Mouse (Mus musculus) layer of hippocampus, adult 2 months (tissue): ENCODE measurements around the gene Lst1. TPM values are rescaled to one million over a fixed set of nuclear protein-coding genes. Genes with fewer than 3 reads are reported as not detected.

Experiments
- DNase-seq, 2 experiments: peaks; one replicate each; pipeline ENCODE4 v3.0.0; 2022; ENCODE audit warnings: low spot score in 2 of 2
- H3K27ac ChIP-seq: fragments of 200-600 bp; 2 replicates; pipeline ENCODE4 v1.8.1; 2022
- H3K4me3 ChIP-seq: fragments of 200-600 bp; 2 replicates; pipeline ENCODE4 v1.8.1; 2022; ENCODE audit warnings: mild to moderate bottlenecking
- CTCF ChIP-seq: fragments of 200-600 bp; conservative IDR thresholded peaks from 2 replicates; pipeline ENCODE4 v1.8.1; 2022; ENCODE audit warnings: antibody characterized with exemption, mild to moderate bottlenecking, moderate library complexity
- total RNA-seq, 2 experiments: library from RNA; stranded (reverse); gene quantifications; 2 replicates each; pipeline ENCODE4 v1.2.3; 2021

Gene Lst1
- total RNA-seq, 2 experiments from 2014 or later, result 6.2 to 8.6 TPM

DNA sequence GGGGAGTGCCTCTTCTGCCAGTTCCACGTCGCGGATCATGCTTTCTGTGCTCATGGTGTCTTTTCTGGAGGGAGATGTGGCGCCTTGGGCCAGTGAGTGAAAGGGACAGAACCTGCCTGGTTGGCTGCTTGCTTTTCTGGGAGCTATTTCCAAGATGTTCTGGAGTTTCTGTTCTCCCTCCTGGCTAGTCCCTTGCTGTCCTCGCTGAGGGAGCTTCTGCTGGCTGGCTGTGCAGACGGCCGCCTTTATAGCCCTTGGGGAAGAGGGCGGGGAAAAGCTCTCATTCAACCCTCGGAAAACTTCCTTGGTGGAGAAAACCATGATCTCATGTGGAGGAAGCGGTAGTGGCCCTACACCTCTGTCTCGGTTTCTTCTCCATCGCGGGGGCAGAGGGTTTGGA lies 13.5 kb upstream of the Lst1 start, which contains the start of gene Tnf:
TSS of gene Tnf (minus strand) at position 221 of the 400 bp plus-strand sequence.
- H3K27ac ChIP-seq, result no peak within 1 kb of the TSS
- no peak for DNase-seq
- no peak within 1 kb of the TSS for H3K4me3 ChIP-seq
- TF ChIP-seq CTCF, result no peak

DNA sequence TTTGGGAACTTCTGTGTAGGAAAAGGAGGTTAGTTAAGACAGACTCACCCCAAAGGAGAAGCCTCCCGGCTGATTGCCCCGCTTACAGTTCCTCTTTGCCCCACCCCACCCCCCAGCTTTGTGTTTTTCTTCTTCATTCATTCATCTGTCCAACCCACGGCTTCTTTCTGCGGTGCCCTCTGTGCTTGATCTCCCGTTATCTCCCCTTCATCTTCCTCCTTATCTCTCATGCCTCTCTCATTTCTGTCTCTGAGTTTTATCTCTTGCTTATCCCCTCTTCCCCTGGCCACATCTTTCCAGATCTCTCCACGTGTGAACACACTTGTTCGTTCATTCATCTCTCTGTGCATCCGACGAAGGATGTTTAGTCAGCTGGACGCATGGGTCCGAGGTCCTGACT lies 12.9 kb upstream of the Lst1 start:
- no peak overlapping the region for H3K4me3 ChIP-seq
- DNase-seq, result no peak
- H3K27ac ChIP-seq, result no peak overlapping the region
- TF ChIP-seq CTCF, result no peak

DNA sequence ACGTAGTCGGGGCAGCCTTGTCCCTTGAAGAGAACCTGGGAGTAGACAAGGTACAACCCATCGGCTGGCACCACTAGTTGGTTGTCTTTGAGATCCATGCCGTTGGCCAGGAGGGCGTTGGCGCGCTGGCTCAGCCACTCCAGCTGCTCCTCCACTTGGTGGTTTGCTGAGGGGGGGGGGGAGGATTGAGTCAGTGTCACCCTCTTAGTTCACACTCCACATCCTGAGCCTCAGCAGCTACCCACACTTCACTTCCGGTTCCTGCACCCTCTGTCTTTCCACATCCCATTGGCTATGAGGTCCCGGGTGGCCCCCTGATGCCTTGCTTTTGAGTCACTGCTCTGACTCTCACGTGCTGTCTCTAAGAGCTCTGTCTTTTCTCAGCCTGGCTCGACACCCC lies 12.2 kb upstream of the Lst1 start:
- Histone ChIP-seq H3K4me3 (no peak overlapping the region), H3K27ac (no peak overlapping the region)
- no peak for TF ChIP-seq CTCF
- DNase-seq, result no peak

DNA sequence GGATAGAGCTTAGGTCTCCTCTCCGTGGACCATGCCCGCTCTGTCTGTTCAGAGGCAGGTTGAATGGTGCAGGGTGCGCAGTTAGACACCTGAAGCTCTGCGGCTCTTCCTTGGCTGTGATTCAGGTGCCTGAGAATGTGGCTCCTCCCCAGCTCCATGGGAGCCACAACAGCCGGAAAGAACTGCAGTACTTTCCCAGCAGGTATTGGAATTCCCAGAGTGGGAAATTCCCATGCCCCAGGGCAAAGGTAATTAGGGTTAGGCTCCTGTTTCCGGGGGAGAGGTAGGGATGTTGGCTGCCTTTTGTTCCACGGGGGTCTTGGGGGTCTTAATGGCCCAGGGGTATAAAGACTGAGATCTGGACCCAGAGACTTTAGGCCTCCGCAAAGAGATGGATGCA lies 10.7 kb upstream of the Lst1 start:
- Histone ChIP-seq H3K27ac (no peak overlapping the region), H3K4me3 (no peak overlapping the region)
- no peak for DNase-seq
- TF ChIP-seq CTCF, result no peak

DNA sequence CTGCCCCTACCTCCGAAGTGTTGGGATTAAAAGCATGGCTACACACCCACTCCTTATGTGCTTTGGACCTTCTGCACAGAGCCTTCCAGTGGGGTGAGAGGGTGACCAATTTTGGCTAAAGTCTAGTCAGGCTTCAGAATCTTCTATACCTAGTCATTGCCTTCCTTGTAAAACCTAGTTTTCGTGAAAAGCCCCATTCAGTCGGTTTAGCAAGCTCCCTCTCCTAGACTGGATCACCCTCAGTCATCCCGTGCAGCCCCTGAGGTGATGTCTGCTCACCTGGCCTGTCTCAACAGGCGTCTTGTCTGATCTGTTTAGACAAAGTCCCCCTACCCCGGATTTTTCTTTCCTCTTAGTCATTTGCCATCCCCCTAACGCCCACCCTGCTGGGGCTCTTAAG lies 9.8 kb upstream of the Lst1 start:
- Histone ChIP-seq H3K27ac (no peak overlapping the region), H3K4me3 (no peak overlapping the region)
- TF ChIP-seq CTCF, result no peak
- DNase-seq, result no peak

DNA sequence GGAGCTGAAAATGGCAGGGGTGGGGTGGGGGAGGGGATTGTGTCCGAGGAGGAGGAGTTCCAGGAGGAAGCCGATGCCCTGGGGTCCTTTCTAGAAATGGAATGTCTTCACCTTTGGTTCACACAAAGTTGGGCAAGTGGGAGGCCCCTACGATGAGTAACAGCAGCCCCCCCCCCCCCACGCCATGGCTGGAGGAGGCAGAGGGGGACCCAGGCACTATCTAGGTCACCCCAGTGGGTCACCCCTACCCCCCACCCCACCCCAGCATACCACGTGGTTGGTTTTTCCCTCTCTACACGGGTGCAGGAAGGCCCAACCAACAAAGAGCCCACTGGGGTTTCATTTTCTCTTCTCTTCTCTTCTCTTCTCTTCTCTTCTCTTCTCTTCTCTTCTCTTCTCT lies 8.9 kb upstream of the Lst1 start:
- no peak for TF ChIP-seq CTCF
- Histone ChIP-seq H3K4me3 (no peak overlapping the region), H3K27ac (no peak overlapping the region)
- no peak for DNase-seq

DNA sequence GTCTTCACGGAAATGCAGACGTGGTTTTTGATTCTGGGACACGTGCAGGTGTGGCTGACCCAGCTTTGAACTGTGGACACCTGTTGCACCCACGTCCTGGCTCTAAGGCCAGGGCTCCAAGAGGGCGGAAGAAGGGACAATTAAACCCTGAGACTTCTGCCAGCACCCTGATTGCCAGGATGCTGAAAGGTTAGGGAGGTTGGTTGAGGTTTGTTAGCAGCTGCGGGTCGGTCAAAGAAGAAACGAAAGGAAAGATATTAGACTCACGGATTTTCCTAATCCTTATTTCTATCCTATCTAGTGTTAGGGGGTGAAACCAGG lies 8.0 kb upstream of the Lst1 start:
- peak overlapping the region; percentile 50 for H3K4me3 ChIP-seq
- DNase-seq, result no peak
- no peak for TF ChIP-seq CTCF
- H3K27ac ChIP-seq, result no peak overlapping the region

DNA sequence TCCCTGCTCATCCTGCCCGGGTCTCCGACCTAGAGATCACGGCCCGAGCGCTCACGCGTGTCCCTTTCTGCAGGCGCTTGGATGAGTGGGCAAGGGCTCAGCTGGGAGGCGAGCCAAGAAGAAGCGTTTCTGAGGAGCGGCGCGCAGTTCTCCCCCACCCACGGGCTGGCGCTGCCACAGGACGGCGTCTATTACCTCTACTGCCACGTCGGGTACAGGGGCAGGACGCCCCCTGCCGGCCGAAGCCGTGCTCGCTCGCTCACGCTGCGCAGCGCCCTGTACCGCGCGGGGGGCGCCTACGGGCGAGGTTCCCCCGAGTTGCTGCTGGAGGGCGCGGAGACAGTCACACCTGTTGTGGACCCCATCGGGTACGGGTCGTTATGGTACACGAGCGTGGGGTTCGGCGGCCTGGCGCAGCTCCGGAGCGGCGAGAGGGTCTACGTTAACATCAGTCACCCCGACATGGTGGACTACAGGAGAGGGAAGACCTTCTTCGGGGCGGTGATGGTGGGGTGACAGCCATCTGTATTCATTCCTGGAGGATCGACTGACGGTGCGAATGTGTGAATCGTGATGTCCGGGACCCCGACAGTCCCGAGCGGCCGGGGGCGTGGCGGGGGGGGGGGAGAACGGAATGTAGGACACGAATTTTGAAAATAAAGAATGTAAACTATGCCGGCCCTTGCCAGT lies 7.5 kb upstream of the Lst1 start:
- no peak overlapping the region for H3K27ac ChIP-seq
- DNase-seq, result peak; percentile 50 to 73
- TF ChIP-seq CTCF, result peak; percentile 98
- H3K4me3 ChIP-seq, result peak overlapping the region; percentile 50

DNA sequence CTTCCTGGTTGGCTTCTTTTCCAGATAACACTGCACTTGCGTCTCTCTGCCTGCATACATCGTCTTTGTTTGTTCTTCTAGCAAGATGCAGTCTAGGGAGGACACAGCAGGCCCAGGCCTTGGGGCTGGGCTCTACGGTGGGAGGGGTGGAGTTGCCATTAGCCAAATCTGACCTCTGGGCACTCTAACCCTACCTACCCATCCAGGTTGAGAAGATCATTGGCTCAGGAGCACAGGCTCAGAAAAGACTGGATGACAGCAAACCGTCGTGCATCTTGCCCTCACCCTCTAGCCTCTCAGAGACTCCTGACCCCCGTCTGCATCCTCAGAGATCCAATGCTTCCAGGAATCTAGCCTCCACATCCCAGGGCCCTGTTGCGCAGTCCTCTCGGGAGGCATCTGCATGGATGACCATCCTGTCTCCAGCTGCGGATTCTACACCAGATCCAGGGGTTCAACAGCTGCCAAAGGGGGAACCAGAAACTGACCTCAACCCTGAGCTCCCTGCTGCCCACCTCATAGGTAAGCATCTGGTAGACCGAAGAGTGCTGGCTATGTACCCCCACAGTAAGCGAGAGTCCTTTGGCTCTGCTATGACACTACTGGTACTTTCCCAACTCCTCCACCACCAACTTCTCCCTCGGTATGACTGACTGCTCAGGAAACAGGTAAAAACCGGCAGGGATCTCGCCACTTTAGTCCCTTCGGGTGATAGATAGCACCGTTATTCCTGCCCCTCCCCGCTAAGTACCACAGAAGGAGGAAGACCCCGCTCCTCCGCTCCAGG lies 6.8 kb upstream of the Lst1 start:
- DNase-seq, result no peak
- no peak overlapping the region for H3K27ac ChIP-seq
- no peak for TF ChIP-seq CTCF
- H3K4me3 ChIP-seq, result peak overlapping the region; percentile 50

DNA sequence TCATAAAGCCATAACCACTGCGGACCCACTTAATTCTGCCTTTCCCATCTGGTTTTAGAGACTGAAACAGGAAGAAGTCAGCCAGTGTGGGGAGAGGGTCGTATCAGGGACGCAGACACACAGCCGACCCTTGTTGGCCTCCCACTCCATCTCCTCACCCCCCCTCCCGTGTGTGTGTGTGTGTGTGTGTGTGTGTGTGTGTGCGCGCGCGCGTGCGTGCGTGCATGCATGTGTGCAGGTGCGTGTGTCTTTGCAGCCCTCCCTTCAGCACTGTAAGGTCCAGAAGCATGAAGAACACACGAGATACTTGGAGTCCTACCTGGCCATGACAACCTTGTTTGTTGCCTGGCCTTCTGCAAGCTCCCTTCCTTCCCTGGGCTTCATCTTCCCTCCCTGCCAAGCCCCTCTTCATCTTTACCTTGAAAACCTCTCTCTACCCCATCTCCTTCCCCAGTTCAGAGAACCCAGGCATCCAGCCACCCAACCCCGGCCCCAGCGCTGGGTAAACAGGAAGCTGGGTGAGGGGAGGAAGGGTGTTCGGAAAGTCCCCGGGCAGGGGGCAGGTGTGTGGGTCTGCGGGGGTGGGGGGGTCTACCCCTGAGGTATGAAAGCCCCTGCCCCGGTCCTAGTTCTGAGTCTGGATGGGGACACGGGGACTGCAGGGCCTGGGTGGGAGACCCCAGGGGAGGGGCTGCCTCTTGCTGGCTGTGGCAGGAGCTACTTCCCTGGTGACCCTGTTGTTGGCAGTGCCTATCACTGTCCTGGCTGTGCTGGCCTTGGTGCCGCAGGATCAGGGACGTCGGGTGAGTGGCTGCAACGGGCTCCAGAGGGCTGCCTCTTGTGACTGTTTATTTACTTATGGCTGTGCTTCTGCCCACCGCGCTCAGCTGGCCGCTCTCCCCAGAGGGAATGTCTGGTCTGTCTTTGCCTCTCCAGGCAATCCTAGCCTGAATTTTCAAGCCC lies 5.9 kb upstream of the Lst1 start, which contains the start of gene Ltb:
TSS of gene Ltb (plus strand) at position 559 of the 963 bp plus-strand sequence.
- TF ChIP-seq CTCF, result no peak
- no peak within 1 kb of the TSS for H3K27ac ChIP-seq
- no peak for DNase-seq
- H3K4me3 ChIP-seq, result no peak within 1 kb of the TSS

DNA sequence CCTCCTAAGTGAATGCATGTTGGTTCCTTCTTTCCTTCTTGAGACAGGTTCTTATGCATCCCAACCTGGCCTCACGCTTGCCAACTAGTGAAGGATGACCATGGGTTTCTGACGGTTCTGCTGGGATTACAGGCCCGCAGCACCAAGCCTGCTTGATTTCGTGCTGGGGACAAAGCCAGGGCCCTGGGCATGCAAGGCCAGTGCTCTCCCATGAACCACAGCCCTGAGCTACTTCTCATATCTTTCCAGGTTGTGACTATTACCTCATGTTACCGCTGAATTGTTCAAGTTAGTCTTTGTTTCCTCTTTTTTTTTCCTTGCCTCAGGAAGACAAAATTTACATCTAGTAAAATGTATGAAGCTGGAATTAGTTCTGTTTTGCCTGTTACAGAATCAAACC lies 4.7 kb upstream of the Lst1 start:
- TF ChIP-seq CTCF, result no peak
- Histone ChIP-seq H3K4me3 (no peak overlapping the region), H3K27ac (no peak overlapping the region)
- no peak for DNase-seq

DNA sequence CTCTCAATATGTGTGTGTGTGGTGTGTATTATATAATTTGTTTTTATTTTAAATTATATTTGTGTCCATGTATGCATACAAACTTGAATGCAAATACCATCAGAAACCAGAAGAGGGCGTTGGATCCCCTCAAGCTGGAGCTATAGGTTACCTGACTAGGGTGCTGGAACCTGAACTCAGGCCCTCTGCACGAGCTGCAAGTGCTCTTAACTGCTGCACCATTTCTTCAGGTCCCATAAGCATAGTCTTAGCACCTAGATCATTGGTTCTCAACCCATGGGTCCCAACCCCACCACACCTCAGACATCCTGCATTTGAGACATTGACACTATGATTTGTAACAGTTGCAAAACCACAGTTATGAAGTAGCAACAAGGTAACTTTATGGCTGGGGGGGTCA lies 3.5 kb upstream of the Lst1 start:
- Histone ChIP-seq H3K27ac (no peak overlapping the region), H3K4me3 (no peak overlapping the region)
- TF ChIP-seq CTCF, result peak; percentile 29
- no peak for DNase-seq

DNA sequence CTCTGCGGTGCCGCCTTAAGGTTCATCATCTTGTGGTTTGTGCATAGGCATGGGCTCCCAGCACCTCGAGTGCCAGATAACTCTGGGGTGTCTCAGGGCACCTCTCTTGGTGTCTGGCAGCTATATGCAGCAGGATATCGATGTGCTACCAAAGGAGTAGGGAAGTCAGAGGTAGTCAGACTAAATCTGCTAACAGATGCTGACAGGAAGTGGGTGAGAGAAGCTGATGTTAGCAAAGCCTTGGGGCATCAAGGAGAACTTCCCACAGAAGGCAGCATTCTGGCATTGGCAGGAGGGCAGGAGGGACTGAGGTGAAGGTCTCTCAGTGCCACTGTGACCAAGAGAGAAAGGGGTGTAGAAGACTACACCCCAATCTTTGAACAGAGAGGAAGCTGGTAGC lies 1.9 kb upstream of the Lst1 start:
- no peak for DNase-seq
- no peak for TF ChIP-seq CTCF
- no peak overlapping the region for H3K4me3 ChIP-seq
- peak overlapping the region; percentile 47; the same call in 1 of the 2 replicates for H3K27ac ChIP-seq
